Mouse (Mus musculus): ENCODE results near the gene Plekhj1. TPM values are rescaled to one million over a fixed set of nuclear protein-coding genes. Genes with fewer than 3 reads are reported as not detected.
A peak's percentile ranks its signal among the peaks of the same experiment; 100 is the strongest.

Gene Plekhj1
- total RNA-seq, 1 experiment, result 77.2 TPM

DNA sequence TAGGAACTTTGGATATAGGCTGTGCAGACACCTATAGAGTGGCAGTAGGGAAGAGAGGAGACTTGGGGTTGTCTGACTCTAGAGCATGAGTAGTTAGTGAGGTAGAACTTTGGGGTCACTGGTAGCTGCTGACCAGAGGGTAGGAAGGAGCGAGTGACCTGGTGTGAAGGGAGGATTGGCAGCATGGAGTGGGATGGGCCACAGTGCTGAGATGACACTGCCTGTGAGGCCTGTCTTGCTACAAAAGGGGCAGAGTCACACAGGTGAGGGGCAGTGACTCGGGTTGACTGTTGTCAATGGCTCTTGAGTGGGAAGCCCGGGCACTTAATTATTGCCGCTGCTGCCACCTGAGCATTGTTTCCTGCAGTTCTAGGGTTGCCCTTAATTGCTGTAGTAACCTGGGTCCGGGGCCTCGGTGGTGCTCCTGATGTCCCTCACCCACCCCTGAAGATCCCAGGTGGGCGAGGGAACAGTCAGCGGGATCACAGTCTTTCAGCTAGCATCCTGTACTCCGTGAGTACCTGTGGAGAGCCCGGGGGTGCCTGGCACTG lies 29.5 kb upstream of the Plekhj1 start:
- H3K9me3 ChIP-seq (ENCODE audit: control insufficient read depth, insufficient read depth, low read depth, low read length), result no peaks in the 10 kb centered on the region
- DNase-seq (ENCODE audit: low read depth, low spot score), result no peak
- H3K27ac ChIP-seq (ENCODE audit: insufficient read depth, low read depth, low read length, poor library complexity, severe bottlenecking), result no peak overlapping the region
- H3K4me3 ChIP-seq (ENCODE audit: insufficient read depth in 1 of 2, low read depth in 1 of 2, low read length in 2 of 2, poor library complexity in 1 of 2, severe bottlenecking in 1 of 2), result peak overlapping the region; percentile 77 to 86
- peak overlapping the region; percentile 94 for H3K9ac ChIP-seq (ENCODE audit: insufficient read depth, low read depth, low read length, poor library complexity, severe bottlenecking)
- in situ Hi-C loops (cut with MboI; ENCODE audit: low sequenced_read_pairs in 2 of 2, unreplicated experiment in 2 of 2), result no loop called here
- no peak for TF ChIP-seq CHD2 (IDR thresholded peaks at IDR 0.05; ENCODE audit: low read depth, low read length)
- TF ChIP-seq HCFC1 (IDR thresholded peaks at IDR 0.05; ENCODE audit: borderline replicate concordance, insufficient read depth, low read length), result no peak; the same call in 1 of the 2 replicates
- no peak for TF ChIP-seq MAFK (IDR thresholded peaks at IDR 0.05; ENCODE audit: insufficient read depth, low read depth, low read length)
- no peak for TF ChIP-seq ZNF384 (IDR thresholded peaks at IDR 0.05; ENCODE audit: low read depth, low read length)
- TF ChIP-seq ZC3H11A (IDR thresholded peaks at IDR 0.05; ENCODE audit: borderline replicate concordance, low read depth, low read length), result no peak
- peaks cover 0 to 13% of the 10 kb centered on the region in 2 experiments; a peak in 2 of 4 replicates for H3K4me1 ChIP-seq (ENCODE audit: control insufficient read depth in 2 of 2, insufficient read depth in 2 of 2, low read length in 2 of 2, poor library complexity in 1 of 2)
- H3K36me3 ChIP-seq (ENCODE audit: control insufficient read depth, insufficient read depth, low read length, poor library complexity, severe bottlenecking), result peaks cover 22% of the 10 kb centered on the region

DNA sequence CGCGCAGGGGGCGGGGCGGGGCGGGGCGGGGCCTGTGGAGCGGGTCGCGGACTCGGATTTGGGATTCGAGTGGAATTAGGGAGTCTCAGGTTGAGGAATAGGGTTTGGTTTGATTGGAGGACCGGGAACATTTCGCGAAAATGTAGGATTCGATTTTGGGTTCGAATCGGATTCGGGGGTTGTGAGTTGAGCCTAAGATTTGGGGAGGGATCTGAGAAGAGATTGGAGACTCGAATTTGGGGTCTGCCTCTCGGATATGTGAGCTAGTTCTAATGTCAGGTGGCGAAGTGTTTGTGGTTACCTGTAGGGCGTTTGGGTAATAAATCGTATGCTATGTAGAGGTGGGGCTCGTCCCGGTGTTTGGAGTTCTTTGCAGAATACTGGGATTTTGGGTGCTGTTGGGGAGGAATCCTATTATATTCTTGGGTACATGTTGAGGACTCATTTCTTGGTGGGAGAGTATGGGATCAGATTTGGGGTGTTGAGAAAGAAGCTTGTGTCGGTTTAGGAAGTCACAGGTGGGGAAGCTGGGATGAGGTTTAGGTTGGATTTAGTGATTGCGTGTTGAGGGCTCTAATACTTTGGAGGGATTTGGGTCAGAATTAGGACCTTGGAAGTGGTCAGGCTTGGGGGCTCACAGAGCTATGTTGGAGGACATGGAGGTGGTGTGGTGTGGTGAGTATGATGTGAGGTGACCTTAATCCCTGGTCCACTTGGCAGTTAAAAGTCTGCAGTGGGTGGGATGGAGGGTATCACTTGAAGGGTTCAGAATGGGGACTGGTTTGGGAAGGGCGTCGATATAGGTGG lies 28.8 kb upstream of the Plekhj1 start:
- Histone ChIP-seq H3K36me3 (ENCODE audit: control insufficient read depth, insufficient read depth, low read length, poor library complexity, severe bottlenecking) (peaks cover 22% of the 10 kb centered on the region), H3K27ac (ENCODE audit: insufficient read depth, low read depth, low read length, poor library complexity, severe bottlenecking) (no peak overlapping the region; the same call in 1 of the 2 replicates), H3K9me3 (ENCODE audit: control insufficient read depth, insufficient read depth, low read depth, low read length) (no peaks in the 10 kb centered on the region), H3K4me1 (ENCODE audit: control insufficient read depth in 2 of 2, insufficient read depth in 2 of 2, low read length in 2 of 2, poor library complexity in 1 of 2) (peaks cover 0 to 13% of the 10 kb centered on the region in 2 experiments; a peak in 2 of 4 replicates), H3K9ac (ENCODE audit: insufficient read depth, low read depth, low read length, poor library complexity, severe bottlenecking) (peak overlapping the region; percentile 94), H3K4me3 (ENCODE audit: insufficient read depth in 1 of 2, low read depth in 1 of 2, low read length in 2 of 2, poor library complexity in 1 of 2, severe bottlenecking in 1 of 2) (peak overlapping the region; percentile 77 to 86)
- in situ Hi-C loops (cut with MboI; ENCODE audit: low sequenced_read_pairs in 2 of 2, unreplicated experiment in 2 of 2), result no loop called here
- TF ChIP-seq CHD2 (IDR thresholded peaks at IDR 0.05; ENCODE audit: low read depth, low read length) (no peak), MAFK (IDR thresholded peaks at IDR 0.05; ENCODE audit: insufficient read depth, low read depth, low read length) (no peak), ZC3H11A (IDR thresholded peaks at IDR 0.05; ENCODE audit: borderline replicate concordance, low read depth, low read length) (no peak), HCFC1 (IDR thresholded peaks at IDR 0.05; ENCODE audit: borderline replicate concordance, insufficient read depth, low read length) (0 out of 2 replicates have a peak, but pooled peaks have one; percentile 16), ZNF384 (IDR thresholded peaks at IDR 0.05; ENCODE audit: low read depth, low read length) (no peak)
- DNase-seq (ENCODE audit: low read depth, low spot score), result no peak

DNA sequence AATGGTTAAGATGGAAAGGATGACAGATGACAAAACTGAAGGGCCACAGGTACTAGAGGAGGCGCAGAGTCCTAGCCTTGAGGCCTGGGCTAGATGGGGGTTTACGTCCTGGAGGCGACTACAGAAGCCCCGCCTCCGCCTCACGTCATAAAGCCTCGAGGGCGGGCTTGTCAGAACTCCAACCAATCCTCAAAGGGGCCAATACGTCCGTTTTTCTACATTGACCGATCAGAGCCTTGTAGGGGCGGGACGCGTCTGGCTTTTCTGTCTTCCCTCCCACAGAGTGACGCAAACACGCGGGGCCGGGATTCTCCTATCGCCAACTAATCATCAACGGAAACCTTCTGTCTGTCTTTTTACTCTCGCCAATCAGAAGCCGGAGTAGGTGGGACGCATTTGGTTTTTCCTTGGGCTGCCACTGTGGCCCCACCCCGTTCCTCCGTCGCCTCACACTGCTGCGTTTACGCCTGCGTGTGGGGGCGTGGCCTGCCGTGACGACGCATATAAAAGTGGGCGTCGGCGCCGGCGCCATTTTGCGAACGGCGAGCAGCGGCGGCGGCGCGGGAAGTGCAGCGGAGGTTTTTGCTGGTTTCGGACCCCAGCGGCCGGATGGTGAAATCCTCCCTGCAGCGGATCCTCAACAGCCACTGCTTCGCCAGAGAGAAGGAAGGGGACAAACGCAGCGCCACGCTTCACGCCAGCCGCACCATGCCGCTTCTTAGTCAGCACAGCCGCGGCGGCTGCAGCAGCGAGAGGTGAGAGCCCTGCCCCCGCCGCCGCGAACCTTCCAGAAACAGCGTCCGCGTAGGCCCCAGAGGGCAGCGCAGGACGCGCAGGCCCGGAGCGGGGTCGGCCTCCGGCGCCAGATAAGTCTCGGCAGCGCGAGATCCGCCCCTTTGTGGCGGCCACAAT lies 28.0 kb upstream of the Plekhj1 start, which contains the start of gene Oaz1:
Gene Oaz1 (plus strand): TSS at position 506 of the 912 bp plus-strand sequence.
- no peak for TF ChIP-seq ZC3H11A (IDR thresholded peaks at IDR 0.05; ENCODE audit: borderline replicate concordance, low read depth, low read length)
- peak; percentile 70; the same call in 1 of the 2 replicates for TF ChIP-seq HCFC1 (IDR thresholded peaks at IDR 0.05; ENCODE audit: borderline replicate concordance, insufficient read depth, low read length)
- TF ChIP-seq MAFK (IDR thresholded peaks at IDR 0.05; ENCODE audit: insufficient read depth, low read depth, low read length), result no peak
- no peak for TF ChIP-seq CHD2 (IDR thresholded peaks at IDR 0.05; ENCODE audit: low read depth, low read length)
- H3K27ac ChIP-seq (ENCODE audit: insufficient read depth, low read depth, low read length, poor library complexity, severe bottlenecking), result peak within 1 kb of the TSS; percentile 77

DNA sequence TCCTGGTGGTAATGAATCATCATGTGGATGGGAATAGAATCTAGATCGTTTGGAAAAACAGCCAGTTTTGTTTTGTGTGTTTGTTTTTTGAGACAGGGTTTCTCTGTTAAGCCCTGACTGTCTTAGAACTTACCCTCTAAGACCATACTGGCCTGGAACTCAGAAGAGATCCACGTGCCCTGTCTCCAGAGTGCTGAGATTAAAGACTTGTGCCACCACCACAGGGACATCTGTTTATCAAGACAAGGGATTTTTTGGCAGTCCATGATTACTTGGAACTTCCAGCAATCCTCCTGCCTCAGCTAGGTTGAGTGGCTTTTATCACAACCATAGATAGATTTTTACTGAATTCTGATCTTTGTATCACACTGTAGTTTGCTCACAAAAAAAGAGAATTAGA lies 26.4 kb upstream of the Plekhj1 start:
- Histone ChIP-seq H3K36me3 (ENCODE audit: control insufficient read depth, insufficient read depth, low read length, poor library complexity, severe bottlenecking) (peaks cover 21% of the 10 kb centered on the region), H3K4me3 (ENCODE audit: insufficient read depth in 1 of 2, low read depth in 1 of 2, low read length in 2 of 2, poor library complexity in 1 of 2, severe bottlenecking in 1 of 2) (no peak overlapping the region), H3K4me1 (ENCODE audit: control insufficient read depth in 2 of 2, insufficient read depth in 2 of 2, low read length in 2 of 2, poor library complexity in 1 of 2) (peaks cover 0 to 6% of the 10 kb centered on the region in 2 experiments; a peak in 2 of 4 replicates), H3K27ac (ENCODE audit: insufficient read depth, low read depth, low read length, poor library complexity, severe bottlenecking) (no peak overlapping the region), H3K9me3 (ENCODE audit: control insufficient read depth, insufficient read depth, low read depth, low read length) (no peaks in the 10 kb centered on the region), H3K9ac (ENCODE audit: insufficient read depth, low read depth, low read length, poor library complexity, severe bottlenecking) (no peak overlapping the region)
- TF ChIP-seq MAFK (IDR thresholded peaks at IDR 0.05; ENCODE audit: insufficient read depth, low read depth, low read length) (no peak), ZC3H11A (IDR thresholded peaks at IDR 0.05; ENCODE audit: borderline replicate concordance, low read depth, low read length) (0 out of 2 replicates have a peak, but pooled peaks have one; percentile 6)
- in situ Hi-C loops (cut with MboI; ENCODE audit: low sequenced_read_pairs in 2 of 2, unreplicated experiment in 2 of 2), result no loop called here
- DNase-seq (ENCODE audit: low read depth, low spot score), result no peak

More for the DNA sequence above, 28.0 kb upstream of the Plekhj1 start, which contains the start of gene Oaz1:
- peak; percentile 99 for DNase-seq (ENCODE audit: low read depth, low spot score)
- Histone ChIP-seq H3K9me3 (ENCODE audit: control insufficient read depth, insufficient read depth, low read depth, low read length) (no peaks in the 10 kb centered on the region), H3K4me1 (ENCODE audit: control insufficient read depth in 2 of 2, insufficient read depth in 2 of 2, low read length in 2 of 2, poor library complexity in 1 of 2) (peaks cover 0 to 10% of the 10 kb centered on the region in 2 experiments; a peak in 2 of 4 replicates), H3K4me3 (ENCODE audit: insufficient read depth in 1 of 2, low read depth in 1 of 2, low read length in 2 of 2, poor library complexity in 1 of 2, severe bottlenecking in 1 of 2) (peak within 1 kb of the TSS; percentile 77 to 86), H3K9ac (ENCODE audit: insufficient read depth, low read depth, low read length, poor library complexity, severe bottlenecking) (peak within 1 kb of the TSS; percentile 94), H3K36me3 (ENCODE audit: control insufficient read depth, insufficient read depth, low read length, poor library complexity, severe bottlenecking) (peaks cover 22% of the 10 kb centered on the region)
- in situ Hi-C loops (cut with MboI; ENCODE audit: low sequenced_read_pairs in 2 of 2, unreplicated experiment in 2 of 2), result no loop called here
